Mouse (Mus musculus): ENCODE data around the gene Bard1.

DNA sequence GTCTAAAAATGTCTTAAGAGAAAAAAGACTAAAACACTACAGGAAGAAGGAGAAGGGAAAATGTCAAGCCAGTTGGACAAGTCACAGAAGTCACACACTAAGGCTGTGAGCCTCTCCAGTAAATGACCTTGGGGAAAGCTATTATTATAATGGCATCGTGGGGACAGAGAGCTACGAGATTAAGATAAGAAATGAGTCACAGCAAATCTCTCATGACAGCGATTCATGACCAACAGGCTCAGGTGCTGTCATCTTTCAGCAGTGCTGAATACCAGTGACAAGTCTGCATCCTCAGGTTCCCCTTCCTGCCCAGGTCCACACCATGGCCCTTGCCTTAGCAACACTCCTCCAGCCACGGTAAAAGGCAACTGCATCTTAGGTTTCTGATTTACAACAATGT is 46.8 kb downstream of the Bard1 start:
- TF ChIP-seq CTCF (IDR thresholded peaks at IDR 0.05; ENCODE audit: insufficient read depth, low read depth, low read length) (no peak), POLR2A (IDR thresholded peaks at IDR 0.05; ENCODE audit: insufficient read depth, low read depth, low read length) (no peak)
